Mouse (Mus musculus): ENCODE measurements at regions not wholly inside any gene's neighbourhood (a gene's known extent, or its start where the extent isn't known, plus 50 kb on each side); places are given as distances from the start of the nearest gene placed in this dataset.

DNA sequence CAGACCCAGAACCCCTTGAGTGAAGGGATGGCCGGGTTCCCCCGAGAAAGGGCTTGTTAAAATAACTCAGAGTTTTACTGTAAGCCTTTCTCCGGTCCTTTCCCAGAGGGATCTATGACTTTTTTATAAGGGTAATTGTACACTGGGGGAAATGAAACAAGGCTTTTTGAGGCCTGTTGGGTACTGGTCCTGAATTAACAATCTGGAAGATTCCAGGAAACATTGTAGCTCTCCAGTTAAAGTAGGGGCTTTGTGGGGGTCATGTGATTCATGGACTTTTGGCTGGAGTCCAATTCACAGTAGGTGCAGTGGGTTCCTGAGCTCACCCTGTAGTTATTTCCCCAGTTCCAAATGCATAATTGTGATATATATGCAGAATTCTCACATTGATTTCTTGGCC lies 77.1 kb upstream of the Fndc3a start:
- Histone ChIP-seq H3K27me3 (ENCODE audit: insufficient read depth, low read length) (no peaks in the 10 kb centered on the region), H3K9me3 (ENCODE audit: low read length) (no peaks in the 10 kb centered on the region), H3K4me3 (ENCODE audit: low read depth, low read length) (no peak overlapping the region), H3K4me2 (ENCODE audit: low read depth) (no peak overlapping the region), H3K4me1 (ENCODE audit: insufficient read depth) (no peaks in the 10 kb centered on the region), H3K36me3 (ENCODE audit: insufficient read depth) (no peaks in the 10 kb centered on the region), H3K27ac (ENCODE audit: low read depth, low read length) (no peak overlapping the region), H3K9ac (no peak overlapping the region)
- ATAC-seq (no peak), DNase-seq (no peak)
- TF ChIP-seq CTCF (IDR thresholded peaks at IDR 0.05; ENCODE audit: low read depth), result no peak
- WGBS, result 57% methylated on average over 3 of the region's 3 CpGs

DNA sequence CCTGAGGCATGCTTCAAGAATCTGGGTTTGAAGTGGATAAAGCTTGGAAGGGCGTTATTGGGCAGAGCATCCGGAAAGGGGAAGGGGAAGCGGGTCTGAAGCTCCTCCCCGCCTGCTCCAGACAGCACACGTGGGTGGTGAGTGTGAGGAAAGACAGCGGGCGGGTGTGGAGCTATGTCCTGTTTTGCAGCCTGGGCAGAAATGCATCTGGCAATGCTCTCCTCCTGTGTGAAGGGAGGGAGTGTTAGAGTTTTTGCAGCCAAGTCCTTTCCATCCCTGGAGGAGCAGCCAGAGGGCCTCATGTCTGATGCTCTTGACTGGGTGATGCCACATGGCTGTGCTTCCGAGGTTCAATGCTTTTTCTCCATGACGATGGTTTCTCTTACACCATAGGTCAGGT lies 73.4 kb upstream of the Fndc3a start:
- H3K9ac ChIP-seq, result no peak overlapping the region
- TF ChIP-seq CTCF (IDR thresholded peaks at IDR 0.05; ENCODE audit: low read depth), result no peak
- H3K9me3 ChIP-seq (ENCODE audit: low read length), result no peaks in the 10 kb centered on the region
- no peaks in the 10 kb centered on the region for H3K36me3 ChIP-seq (ENCODE audit: insufficient read depth)
- H3K27me3 ChIP-seq (ENCODE audit: insufficient read depth, low read length), result no peaks in the 10 kb centered on the region
- ATAC-seq (no peak), DNase-seq (no peak)
- 81% methylated on average over 9 of the region's 9 CpGs for WGBS
- no peak overlapping the region for H3K4me2 ChIP-seq (ENCODE audit: low read depth)
- H3K4me3 ChIP-seq (ENCODE audit: low read depth, low read length), result no peak overlapping the region
- no peaks in the 10 kb centered on the region for H3K4me1 ChIP-seq (ENCODE audit: insufficient read depth)
- H3K27ac ChIP-seq (ENCODE audit: low read depth, low read length), result no peak overlapping the region

DNA sequence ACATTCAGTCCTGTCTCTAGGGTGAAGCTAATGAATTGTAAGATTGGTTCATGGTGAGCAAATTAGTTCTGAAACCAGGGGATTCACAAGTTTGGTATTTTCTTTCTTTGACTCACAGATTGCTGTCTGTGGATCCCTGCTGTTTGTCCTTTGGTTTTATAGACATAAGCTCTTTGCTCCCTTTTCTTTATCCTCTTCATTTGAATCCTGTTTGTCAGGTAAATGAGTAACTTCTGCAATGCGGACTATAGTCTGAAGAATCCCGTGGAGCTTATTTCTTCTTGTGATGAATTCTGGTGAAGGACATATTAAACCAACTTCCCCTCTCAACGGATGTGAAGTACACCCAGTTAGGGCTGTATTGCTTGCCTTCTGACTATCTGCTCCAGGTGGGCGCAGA lies 69.6 kb upstream of the Fndc3a start:
- DNase-seq, result no peak
- no peak for ATAC-seq
- H3K9ac ChIP-seq, result no peak overlapping the region
- TF ChIP-seq CTCF (IDR thresholded peaks at IDR 0.05; ENCODE audit: low read depth), result no peak
- no peak overlapping the region for H3K4me2 ChIP-seq (ENCODE audit: low read depth)
- WGBS, result 55% methylated on average over 4 of the region's 4 CpGs
- no peak overlapping the region for H3K4me3 ChIP-seq (ENCODE audit: low read depth, low read length)
- H3K36me3 ChIP-seq (ENCODE audit: insufficient read depth), result no peaks in the 10 kb centered on the region
- no peaks in the 10 kb centered on the region for H3K4me1 ChIP-seq (ENCODE audit: insufficient read depth)
- no peaks in the 10 kb centered on the region for H3K9me3 ChIP-seq (ENCODE audit: low read length)
- no peak overlapping the region for H3K27ac ChIP-seq (ENCODE audit: low read depth, low read length)
- no peaks in the 10 kb centered on the region for H3K27me3 ChIP-seq (ENCODE audit: insufficient read depth, low read length)

DNA sequence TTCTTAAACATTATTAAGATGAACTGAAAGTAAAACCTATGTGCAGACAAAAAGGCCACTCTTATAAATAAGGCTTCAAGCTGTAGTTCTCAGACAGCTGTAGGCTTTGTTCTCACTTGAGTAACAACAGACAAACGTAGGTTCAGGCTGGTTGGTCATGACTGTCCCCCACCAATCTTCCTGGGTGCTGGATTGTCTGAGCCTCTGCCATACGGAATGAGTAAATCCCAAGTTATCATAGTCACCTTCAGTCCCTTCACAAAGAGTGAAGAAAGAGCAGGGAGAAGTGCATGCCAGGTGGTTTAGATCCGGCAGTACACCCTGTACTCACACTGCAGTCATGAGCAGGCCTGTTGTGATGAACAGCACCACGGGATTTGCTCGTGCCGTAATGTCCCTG lies 69.0 kb upstream of the Fndc3a start:
- DNase-seq (no peak), ATAC-seq (no peak)
- Histone ChIP-seq H3K27ac (ENCODE audit: low read depth, low read length) (no peak overlapping the region), H3K9me3 (ENCODE audit: low read length) (no peaks in the 10 kb centered on the region), H3K4me3 (ENCODE audit: low read depth, low read length) (no peak overlapping the region), H3K4me1 (ENCODE audit: insufficient read depth) (no peaks in the 10 kb centered on the region), H3K27me3 (ENCODE audit: insufficient read depth, low read length) (no peaks in the 10 kb centered on the region), H3K4me2 (ENCODE audit: low read depth) (no peak overlapping the region), H3K9ac (no peak overlapping the region), H3K36me3 (ENCODE audit: insufficient read depth) (no peaks in the 10 kb centered on the region)
- 80% methylated on average over 6 of the region's 6 CpGs for WGBS
- no peak for TF ChIP-seq CTCF (IDR thresholded peaks at IDR 0.05; ENCODE audit: low read depth)

DNA sequence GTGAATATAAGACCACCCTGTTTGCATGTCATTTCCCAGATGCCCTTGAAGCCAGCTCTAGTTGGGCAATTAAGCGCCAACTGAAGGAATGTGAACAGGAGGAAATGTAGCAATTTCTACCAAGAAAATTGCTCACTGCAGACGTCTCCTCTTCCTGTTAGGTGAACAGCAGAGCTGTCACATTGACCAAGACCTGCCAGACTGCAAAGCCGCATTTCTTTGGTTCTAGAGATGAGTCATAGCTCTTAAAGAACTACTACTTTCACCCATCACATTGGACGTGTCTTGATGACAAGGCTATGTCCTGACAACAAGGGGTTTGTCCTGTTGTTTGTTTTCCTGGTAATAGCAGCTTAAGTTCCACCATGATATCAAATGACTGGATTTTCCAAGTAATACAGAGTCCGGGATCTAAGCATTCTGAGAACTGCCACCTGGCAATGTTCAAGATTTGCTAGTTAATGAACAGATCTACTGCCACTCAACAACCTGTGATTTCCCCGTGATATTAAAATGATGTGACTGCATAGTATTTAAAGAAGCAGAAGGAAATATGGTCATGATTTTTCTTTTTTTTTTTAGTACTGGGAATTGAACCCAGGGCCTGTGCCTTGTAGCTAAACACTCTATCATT lies 68.2 kb upstream of the Fndc3a start:
- no peak for ATAC-seq
- no peak overlapping the region for H3K4me2 ChIP-seq (ENCODE audit: low read depth)
- no peak overlapping the region for H3K27ac ChIP-seq (ENCODE audit: low read depth, low read length)
- no peaks in the 10 kb centered on the region for H3K36me3 ChIP-seq (ENCODE audit: insufficient read depth)
- no peak overlapping the region for H3K9ac ChIP-seq
- H3K9me3 ChIP-seq (ENCODE audit: low read length), result no peaks in the 10 kb centered on the region
- H3K27me3 ChIP-seq (ENCODE audit: insufficient read depth, low read length), result no peaks in the 10 kb centered on the region
- WGBS, result 82% methylated on average over 6 of the region's 6 CpGs
- H3K4me3 ChIP-seq (ENCODE audit: low read depth, low read length), result no peak overlapping the region
- no peaks in the 10 kb centered on the region for H3K4me1 ChIP-seq (ENCODE audit: insufficient read depth)
- DNase-seq, result no peak
- no peak for TF ChIP-seq CTCF (IDR thresholded peaks at IDR 0.05; ENCODE audit: low read depth)

DNA sequence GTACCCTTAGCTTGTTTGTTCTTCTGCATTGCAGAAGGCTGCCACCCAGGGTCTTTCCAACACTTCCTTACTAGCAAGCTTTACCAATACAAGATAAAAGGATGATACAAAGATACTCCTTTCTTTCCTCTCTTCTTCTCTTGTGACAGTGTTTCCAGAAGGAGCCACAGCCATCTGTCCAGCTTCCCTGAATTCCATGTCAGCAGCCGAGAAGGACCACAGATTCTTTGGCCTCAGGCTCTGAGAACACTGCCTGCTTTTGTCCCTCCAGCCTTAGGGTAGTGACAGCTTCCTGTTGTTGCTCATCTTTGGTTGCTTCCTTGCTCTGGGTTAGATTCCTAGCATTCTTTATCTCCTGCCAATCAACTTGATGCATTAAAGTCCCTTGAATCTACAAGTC lies 60.4 kb upstream of the Fndc3a start:
- no peak for TF ChIP-seq CTCF (IDR thresholded peaks at IDR 0.05; ENCODE audit: low read depth)
- Histone ChIP-seq H3K4me3 (ENCODE audit: low read depth, low read length) (no peak overlapping the region), H3K9ac (no peak overlapping the region), H3K4me2 (ENCODE audit: low read depth) (no peak overlapping the region), H3K4me1 (ENCODE audit: insufficient read depth) (no peaks in the 10 kb centered on the region), H3K27ac (ENCODE audit: low read depth, low read length) (no peak overlapping the region), H3K9me3 (ENCODE audit: low read length) (peaks cover 10% of the 10 kb centered on the region; the same call in 1 of the 2 replicates), H3K27me3 (ENCODE audit: insufficient read depth, low read length) (no peaks in the 10 kb centered on the region), H3K36me3 (ENCODE audit: insufficient read depth) (no peaks in the 10 kb centered on the region)
- 40% methylated on average over 1 of the region's 1 CpGs for WGBS
- ATAC-seq, result no peak
- no peak for DNase-seq

DNA sequence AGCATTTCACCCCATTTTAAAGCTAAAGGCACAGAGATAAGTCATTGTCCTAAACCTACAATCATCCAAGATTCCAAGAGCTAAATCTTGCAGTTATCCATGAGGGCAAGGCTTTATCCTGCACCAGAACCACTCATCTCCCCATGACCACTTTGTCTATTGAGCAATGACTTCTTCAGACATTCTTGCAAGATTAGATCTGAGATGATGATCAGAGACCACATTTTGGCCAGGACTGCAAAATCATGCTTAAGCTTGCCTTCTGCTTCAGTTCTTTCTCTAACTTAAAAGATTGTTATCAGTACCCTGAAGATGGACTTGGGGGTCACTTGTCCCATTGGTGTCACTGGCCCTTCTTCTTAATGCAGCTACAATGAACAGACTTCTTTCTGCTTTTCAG lies 50.3 kb upstream of the Fndc3a start:
- no peak overlapping the region for H3K4me2 ChIP-seq (ENCODE audit: low read depth)
- no peak overlapping the region for H3K4me3 ChIP-seq (ENCODE audit: low read depth, low read length)
- H3K27ac ChIP-seq (ENCODE audit: low read depth, low read length), result no peak overlapping the region
- TF ChIP-seq CTCF (IDR thresholded peaks at IDR 0.05; ENCODE audit: low read depth), result no peak
- no peaks in the 10 kb centered on the region for H3K27me3 ChIP-seq (ENCODE audit: insufficient read depth, low read length)
- DNase-seq (no peak), ATAC-seq (no peak)
- no peaks in the 10 kb centered on the region for H3K9me3 ChIP-seq (ENCODE audit: low read length)
- no peaks in the 10 kb centered on the region for H3K36me3 ChIP-seq (ENCODE audit: insufficient read depth)
- no peaks in the 10 kb centered on the region for H3K4me1 ChIP-seq (ENCODE audit: insufficient read depth)
- no peak overlapping the region for H3K9ac ChIP-seq
